Comparison of ENCODE assay signal across 10 mouse cellular contexts in the genomic region with DNA sequence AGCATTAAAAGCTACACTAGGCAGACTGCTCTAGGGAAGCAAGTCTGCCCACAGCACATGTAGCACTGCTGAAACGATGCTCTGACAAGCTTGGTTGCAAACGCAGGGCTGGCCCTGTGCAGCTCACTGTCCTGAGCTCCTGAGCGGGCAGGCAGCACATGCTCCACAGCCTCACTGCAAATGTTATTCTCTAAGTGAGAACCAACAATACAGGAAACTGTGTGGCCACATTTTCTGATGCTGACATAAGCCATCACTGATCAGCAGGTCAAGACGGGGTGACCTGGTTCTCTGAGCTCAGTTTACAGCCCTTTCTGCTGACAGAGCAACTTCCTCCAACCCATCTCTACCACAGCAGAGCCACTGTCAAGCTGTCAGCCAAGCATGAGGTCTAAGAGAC. TPM values are rescaled to one million over a fixed set of nuclear protein-coding genes. Genes with fewer than 3 reads are reported as not detected.
A peak's percentile ranks its signal among the peaks of the same experiment; 100 is the strongest.
DNase-seq lines count a peak whose midpoint lies in the region; ATAC-seq lines count a peak whose summit lies in the region.
"Had no signal": no experiment of that assay in that cellular context is flagged by ENCODE, and none has a peak within 500 bp of the region (broad histone marks: within the 10 kb centered on the region; RNA-seq: fewer than 3 reads in every experiment).

No protein-coding gene starts in this region.

- no peaks in the 10 kb centered on the region for H3K36me3 ChIP-seq in kidney, embryonic 16.5 days (ENCODE audit: insufficient read depth, low read length)
- peaks cover 15% of the 10 kb centered on the region; the same call in 1 of the 2 replicates for H3K36me3 ChIP-seq in macrophage (ENCODE audit: inconsistent target)

- peak; percentile 57 for ATAC-seq in kidney, embryonic 16.5 days (ENCODE audit: low FRiP score, low TSS enrichment)
- ATAC-seq in common myeloid progenitor, adult 5-6 weeks (replicated peaks; ENCODE audit: low read depth, poor library complexity, severe bottlenecking) = peak; percentile 42; the same call in 1 of the 2 replicates

- intact Hi-C loops in heart, postnatal 36 days (cut with DNase I) = no loop called here

- no peaks in the 10 kb centered on the region for H3K27me3 ChIP-seq in kidney, embryonic 16.5 days (ENCODE audit: insufficient read depth, low read length)

- no peaks in the 10 kb centered on the region for H3K9me3 ChIP-seq in kidney, embryonic 16.5 days (ENCODE audit: low read length)

- no peak for DNase-seq in kidney, postnatal 25 days
- DNase-seq in CD4-positive, CD25-positive, alpha-beta regulatory T cell, adult 2 months (ENCODE audit: low read depth, low spot score) = peak; percentile 51
- no peak for DNase-seq in heart, postnatal 36 days
- no peak for DNase-seq in adrenal gland, adult (ENCODE audit: inconsistent age in 2 of 2, low spot score in 1 of 2)
- DNase-seq in urinary bladder, adult 18-20 months (ENCODE audit: low spot score in 2 of 2) = no peak
- DNase-seq: cerebellum, adult 11 months; right cerebral cortex, postnatal 4 days had no signal

- H3K4me3 ChIP-seq in kidney, embryonic 16.5 days (ENCODE audit: low read length) = no peak overlapping the region
- no peak overlapping the region for H3K4me3 ChIP-seq in macrophage (ENCODE audit: inconsistent target)

- no peaks in the 10 kb centered on the region for H3K79me2 ChIP-seq in macrophage (ENCODE audit: inconsistent target)

- no peak overlapping the region for H3K9ac ChIP-seq in kidney, embryonic 16.5 days (replicated peaks; ENCODE audit: low read length)

- H3K27ac ChIP-seq in kidney, embryonic 16.5 days (ENCODE audit: low read length) = no peak overlapping the region
- H3K27ac ChIP-seq in macrophage = peak overlapping the region; percentile 16; the same call in 1 of the 2 replicates

- H3K4me2 ChIP-seq in kidney, embryonic 16.5 days (replicated peaks; ENCODE audit: low read depth, low read length) = no peak overlapping the region

- H3K4me1 ChIP-seq in kidney, embryonic 16.5 days (ENCODE audit: insufficient read depth, low read length) = 0 out of 2 replicates have a peak, but pooled peaks cover 6% of the 10 kb centered on the region

- 7% methylated on average over 4 of the region's 4 CpGs for WGBS in kidney, embryonic 16.5 days
- 45% methylated on average over 4 of the region's 4 CpGs for WGBS in macrophage (ENCODE audit: missing documents)

RNA-seq across cellular contexts. Expression of a gene that starts 34.5 kb away (rescaled TPM):
- not detected in 2 replicates for polyA plus RNA-seq in kidney, embryonic 16.5 days (2015; fragmentation: Nextera tagmentation; extraction: Ambion mirVana)
- 0.55 TPM in 1 of 2 replicates, not detected in the other for total RNA-seq in common myeloid progenitor, adult 5-6 weeks (2017)
- total RNA-seq in macrophage (2018; cell fraction: chromatin; rRNA removed) = 10 to 100 TPM in 12 of 26 experiments, 1 to 10 TPM in 14; 2.1 to 15.8 (median 9.7) TPM
- under 1 TPM in 10 of 26 experiments, not detected in 16; 0.09 to 0.71 (median 0.21) TPM for total RNA-seq in macrophage (2018; cell fraction: cytosol; rRNA removed)
- total RNA-seq in macrophage (2018; cell fraction: nucleus; rRNA removed) = 10 to 100 TPM in 2 of 26 experiments, 1 to 10 TPM in 24; 1.9 to 10.4 (median 5.1) TPM
- not detected in 3 replicates for polyA plus RNA-seq in macrophage (2018)
- under 1 TPM in 1 of 2 experiments, not detected in 1; 0.25 TPM for total RNA-seq in heart, postnatal 36 days (2021)
